Mouse (Mus musculus): ENCODE measurements around the gene Slc25a3. TPM values are rescaled to one million over a fixed set of nuclear protein-coding genes. Genes with fewer than 3 reads are reported as not detected.

Slc25a3 gene
- polyA plus RNA-seq, 2 experiments, result 190 to 207 TPM

- no peaks in the 10 kb centered on the region for H3K36me3 ChIP-seq (replicated peaks; ENCODE audit: control insufficient read depth, insufficient read depth, low read depth)
- H3K27ac ChIP-seq, result no peak overlapping the region
- H3K4me1 ChIP-seq (replicated peaks; ENCODE audit: control insufficient read depth in 2 of 2, insufficient read depth in 2 of 2, low read length in 1 of 2), result peaks cover 0 to 8% of the 10 kb centered on the region in 2 experiments; a peak in 3 of 4 replicates
- H3K4me2 ChIP-seq (ENCODE audit: low read depth), result no peak overlapping the region
- H3K9ac ChIP-seq (replicated peaks), result no peak overlapping the region
- no peaks in the 10 kb centered on the region for H3K27me3 ChIP-seq (ENCODE audit: control insufficient read depth, insufficient read depth, low read length)
- DNase-seq (ENCODE audit: low read depth in 3 of 3, low spot score in 3 of 3) (no peak), ATAC-seq (ENCODE audit: insufficient read depth) (no peak)
- no peak overlapping the region for H3K4me3 ChIP-seq (ENCODE audit: insufficient read depth in 1 of 2, low read depth in 2 of 2, low read length in 2 of 2)
- TF ChIP-seq EP300 (IDR thresholded peaks at IDR 0.05; ENCODE audit: low read depth), result no peak
- 89% methylated on average over 1 of the region's 1 CpGs for WGBS (ENCODE audit: insufficient replicate concordance)
- H3K9me3 ChIP-seq (ENCODE audit: control insufficient read depth, low read length), result no peaks in the 10 kb centered on the region
These were observed 7.7 kb upstream of the Slc25a3 start for GRCm38 (mm10) chr10:91131565-91131964.

- Histone ChIP-seq H3K9me3 (ENCODE audit: control insufficient read depth, low read length) (no peaks in the 10 kb centered on the region), H3K4me3 (ENCODE audit: insufficient read depth in 1 of 2, low read depth in 2 of 2, low read length in 2 of 2) (no peak overlapping the region), H3K27ac (no peak overlapping the region), H3K9ac (replicated peaks) (no peak overlapping the region), H3K27me3 (ENCODE audit: control insufficient read depth, insufficient read depth, low read length) (no peaks in the 10 kb centered on the region), H3K4me2 (ENCODE audit: low read depth) (no peak overlapping the region), H3K4me1 (replicated peaks; ENCODE audit: control insufficient read depth in 2 of 2, insufficient read depth in 2 of 2, low read length in 1 of 2) (peaks cover 0 to 9% of the 10 kb centered on the region in 2 experiments; a peak in 3 of 4 replicates), H3K36me3 (replicated peaks; ENCODE audit: control insufficient read depth, insufficient read depth, low read depth) (no peaks in the 10 kb centered on the region)
- ATAC-seq (ENCODE audit: insufficient read depth) (no peak), DNase-seq (ENCODE audit: low read depth in 3 of 3, low spot score in 3 of 3) (no peak)
- 81% methylated on average over 3 of the region's 3 CpGs for WGBS (ENCODE audit: insufficient replicate concordance)
- no peak for TF ChIP-seq CTCF (IDR thresholded peaks at IDR 0.05; ENCODE audit: low read depth)
- no peak for TF ChIP-seq EP300 (IDR thresholded peaks at IDR 0.05; ENCODE audit: low read depth)
These were observed 6.9 kb upstream of the Slc25a3 start for GRCm38 (mm10) chr10:91130792-91131191.

GRCm38 (mm10) chr10:91128551-91129160 is 4.8 kb upstream of the Slc25a3 start:
- 66% methylated on average over 1 of the region's 1 CpGs for WGBS (ENCODE audit: insufficient replicate concordance)
- DNase-seq (ENCODE audit: low read depth in 3 of 3, low spot score in 3 of 3) (no peak), ATAC-seq (ENCODE audit: insufficient read depth) (no peak)
- Histone ChIP-seq H3K27me3 (ENCODE audit: control insufficient read depth, insufficient read depth, low read length) (no peaks in the 10 kb centered on the region), H3K9ac (replicated peaks) (no peak overlapping the region), H3K9me3 (ENCODE audit: control insufficient read depth, low read length) (no peaks in the 10 kb centered on the region), H3K27ac (no peak overlapping the region), H3K4me1 (replicated peaks; ENCODE audit: control insufficient read depth in 2 of 2, insufficient read depth in 2 of 2, low read length in 1 of 2) (peaks cover 5 to 12% of the 10 kb centered on the region in 2 experiments), H3K4me2 (ENCODE audit: low read depth) (no peak overlapping the region), H3K36me3 (replicated peaks; ENCODE audit: control insufficient read depth, insufficient read depth, low read depth) (no peaks in the 10 kb centered on the region), H3K4me3 (ENCODE audit: insufficient read depth in 1 of 2, low read depth in 2 of 2, low read length in 2 of 2) (no peak overlapping the region)
- no peak for TF ChIP-seq EP300 (IDR thresholded peaks at IDR 0.05; ENCODE audit: low read depth)
- no peak for TF ChIP-seq CTCF (IDR thresholded peaks at IDR 0.05; ENCODE audit: low read depth)

GRCm38 (mm10) chr10:91127395-91127794 is 3.5 kb upstream of the Slc25a3 start:
- no peak for TF ChIP-seq CTCF (IDR thresholded peaks at IDR 0.05; ENCODE audit: low read depth)
- no peak for TF ChIP-seq EP300 (IDR thresholded peaks at IDR 0.05; ENCODE audit: low read depth)
- Histone ChIP-seq H3K4me2 (ENCODE audit: low read depth) (no peak overlapping the region), H3K27me3 (ENCODE audit: control insufficient read depth, insufficient read depth, low read length) (no peaks in the 10 kb centered on the region), H3K9ac (replicated peaks) (no peak overlapping the region), H3K4me1 (replicated peaks; ENCODE audit: control insufficient read depth in 2 of 2, insufficient read depth in 2 of 2, low read length in 1 of 2) (peaks cover 5 to 12% of the 10 kb centered on the region in 2 experiments), H3K4me3 (ENCODE audit: insufficient read depth in 1 of 2, low read depth in 2 of 2, low read length in 2 of 2) (no peak overlapping the region), H3K27ac (no peak overlapping the region), H3K36me3 (replicated peaks; ENCODE audit: control insufficient read depth, insufficient read depth, low read depth) (no peaks in the 10 kb centered on the region), H3K9me3 (ENCODE audit: control insufficient read depth, low read length) (no peaks in the 10 kb centered on the region)
- 22% methylated on average over 2 of the region's 2 CpGs for WGBS (ENCODE audit: insufficient replicate concordance)
- DNase-seq (ENCODE audit: low read depth in 3 of 3, low spot score in 3 of 3) (no peak), ATAC-seq (ENCODE audit: insufficient read depth) (no peak)

GRCm38 (mm10) chr10:91126618-91127355 is 2.9 kb upstream of the Slc25a3 start:
- 49% methylated on average over 10 of the region's 10 CpGs for WGBS (ENCODE audit: insufficient replicate concordance)
- no peak for TF ChIP-seq EP300 (IDR thresholded peaks at IDR 0.05; ENCODE audit: low read depth)
- no peak for TF ChIP-seq CTCF (IDR thresholded peaks at IDR 0.05; ENCODE audit: low read depth)
- Histone ChIP-seq H3K4me2 (ENCODE audit: low read depth) (no peak overlapping the region), H3K36me3 (replicated peaks; ENCODE audit: control insufficient read depth, insufficient read depth, low read depth) (peaks cover 2% of the 10 kb centered on the region), H3K9ac (replicated peaks) (no peak overlapping the region), H3K4me3 (ENCODE audit: insufficient read depth in 1 of 2, low read depth in 2 of 2, low read length in 2 of 2) (no peak overlapping the region), H3K9me3 (ENCODE audit: control insufficient read depth, low read length) (no peaks in the 10 kb centered on the region), H3K4me1 (replicated peaks; ENCODE audit: control insufficient read depth in 2 of 2, insufficient read depth in 2 of 2, low read length in 1 of 2) (peaks cover 7 to 16% of the 10 kb centered on the region in 2 experiments), H3K27ac (no peak overlapping the region), H3K27me3 (ENCODE audit: control insufficient read depth, insufficient read depth, low read length) (no peaks in the 10 kb centered on the region)
- DNase-seq (ENCODE audit: low read depth in 3 of 3, low spot score in 3 of 3) (no peak), ATAC-seq (ENCODE audit: insufficient read depth) (no peak)

Data from liver, embryonic 14.5 days (tissue).